Mouse (Mus musculus) midbrain, embryonic 10.5 days (tissue): ENCODE measurements at regions not wholly inside any gene's neighbourhood (a gene's known extent, or its start where the extent isn't known, plus 50 kb on each side); places are given as distances from the start of the nearest gene placed in this dataset.
"Not testable (repeated sequence)": the region's sequence is repeated elsewhere in the genome, so short reads cannot be mapped to it uniquely, and the experiment has no call there.

Source experiments
- DNase-seq: peaks from one replicate; pipeline ENCODE4 v3.0.0-alpha.2; 2017; ENCODE audit warnings: low spot score
- H3K27ac ChIP-seq: fragments of 300-500 bp; sonication (generic); replicated peaks from 2 replicates; pipeline ENCODE4 v1.5.1; 2016; ENCODE audit warnings: mild to moderate bottlenecking
- H3K27me3 ChIP-seq: fragments of 300-500 bp; sonication (generic); 2 replicates; pipeline ENCODE4 v1.6.1; 2016; ENCODE audit warnings: low read depth, mild to moderate bottlenecking; ENCODE audit not compliant: poor library complexity, severe bottlenecking
- H3K36me3 ChIP-seq: fragments of 300-500 bp; sonication (generic); 2 replicates; pipeline ENCODE4 v1.6.1; 2016; ENCODE audit warnings: mild to moderate bottlenecking, moderate library complexity
- H3K4me1 ChIP-seq: fragments of 300-500 bp; sonication (generic); 2 replicates; pipeline ENCODE4 v1.6.1; 2016
- H3K4me3 ChIP-seq: fragments of 300-500 bp; sonication (generic); 2 replicates; pipeline ENCODE4 v1.5.1; 2016; ENCODE audit warnings: mild to moderate bottlenecking, moderate library complexity
- H3K9me3 ChIP-seq: fragments of 300-500 bp; sonication (generic); replicated peaks from 2 replicates; pipeline ENCODE4 v1.6.1; 2016; ENCODE audit warnings: mild to moderate bottlenecking
- WGBS: fragments of 180-500 bp; shearing (Covaris S2); methylation state at CpG from one replicate; pipeline ENCODE4 v1.1.7; 2016; 5-methylcytosine and 5-hydroxymethylcytosine counted together

- 84% methylated on average over 4 of the region's 4 CpGs for WGBS
- no peaks in the 10 kb centered on the region for H3K36me3 ChIP-seq
- no peak overlapping the region for H3K27ac ChIP-seq
- H3K4me1 ChIP-seq, result no peaks in the 10 kb centered on the region
- H3K4me3 ChIP-seq, result no peak overlapping the region
- no peaks in the 10 kb centered on the region for H3K9me3 ChIP-seq
- DNase-seq, result no peak
- H3K27me3 ChIP-seq, result no peaks in the 10 kb centered on the region
Measured at GRCm38 (mm10) chr11:28993270-28993847, 137.2 kb upstream of the Pnpt1 start.

GRCm38 (mm10) chr11:28998314-28999106 lies 132.0 kb upstream of the Pnpt1 start:
- no peaks in the 10 kb centered on the region for H3K36me3 ChIP-seq
- 79% methylated on average over 3 of the region's 3 CpGs for WGBS
- H3K4me1 ChIP-seq, result no peaks in the 10 kb centered on the region
- H3K4me3 ChIP-seq, result no peak overlapping the region
- no peak overlapping the region for H3K27ac ChIP-seq
- H3K27me3 ChIP-seq, result no peaks in the 10 kb centered on the region
- no peaks in the 10 kb centered on the region for H3K9me3 ChIP-seq
- no peak for DNase-seq

GRCm38 (mm10) chr11:28999196-28999595 lies 131.3 kb upstream of the Pnpt1 start:
- no peaks in the 10 kb centered on the region for H3K36me3 ChIP-seq
- no peak overlapping the region for H3K4me3 ChIP-seq
- no peaks in the 10 kb centered on the region for H3K27me3 ChIP-seq
- 76% methylated on average over 1 of the region's 1 CpGs for WGBS
- H3K4me1 ChIP-seq, result no peaks in the 10 kb centered on the region
- DNase-seq, result no peak
- H3K27ac ChIP-seq, result no peak overlapping the region
- H3K9me3 ChIP-seq, result no peaks in the 10 kb centered on the region

GRCm38 (mm10) chr11:28999620-29000019 lies 130.9 kb upstream of the Pnpt1 start:
- WGBS, result 79% methylated on average over 3 of the region's 3 CpGs
- no peak for DNase-seq

GRCm38 (mm10) chr11:29000212-29000611 lies 130.3 kb upstream of the Pnpt1 start:
- no peak overlapping the region for H3K27ac ChIP-seq
- no peak for DNase-seq
- no peaks in the 10 kb centered on the region for H3K36me3 ChIP-seq
- 80% methylated on average over 2 of the region's 2 CpGs for WGBS
- no peak overlapping the region for H3K4me3 ChIP-seq
- no peaks in the 10 kb centered on the region for H3K4me1 ChIP-seq
- no peaks in the 10 kb centered on the region for H3K27me3 ChIP-seq
- no peaks in the 10 kb centered on the region for H3K9me3 ChIP-seq

More at GRCm38 (mm10) chr11:28999620-29000019, 130.9 kb upstream of the Pnpt1 start:
- H3K9me3 ChIP-seq, result no peaks in the 10 kb centered on the region
- H3K36me3 ChIP-seq, result no peaks in the 10 kb centered on the region
- no peak overlapping the region for H3K4me3 ChIP-seq
- no peaks in the 10 kb centered on the region for H3K27me3 ChIP-seq
- H3K27ac ChIP-seq, result no peak overlapping the region
- H3K4me1 ChIP-seq, result no peaks in the 10 kb centered on the region

GRCm38 (mm10) chr11:29017406-29017805 lies 113.1 kb upstream of the Pnpt1 start:
- H3K27ac ChIP-seq, result no peak overlapping the region
- no peak for DNase-seq
- no peaks in the 10 kb centered on the region for H3K4me1 ChIP-seq
- no peaks in the 10 kb centered on the region for H3K36me3 ChIP-seq
- WGBS, result 74% methylated on average over 1 of the region's 1 CpGs
- H3K4me3 ChIP-seq, result no peak overlapping the region
- H3K9me3 ChIP-seq, result no peaks in the 10 kb centered on the region
- H3K27me3 ChIP-seq, result no peaks in the 10 kb centered on the region

- Histone ChIP-seq H3K4me1 (no peaks in the 10 kb centered on the region), H3K36me3 (no peaks in the 10 kb centered on the region), H3K9me3 (no peaks in the 10 kb centered on the region), H3K27me3 (no peaks in the 10 kb centered on the region), H3K4me3 (no peak overlapping the region), H3K27ac (no peak overlapping the region)
- no peak for DNase-seq
Measured at GRCm38 (mm10) chr11:29040817-29041216, 89.7 kb upstream of the Pnpt1 start.

DNA sequence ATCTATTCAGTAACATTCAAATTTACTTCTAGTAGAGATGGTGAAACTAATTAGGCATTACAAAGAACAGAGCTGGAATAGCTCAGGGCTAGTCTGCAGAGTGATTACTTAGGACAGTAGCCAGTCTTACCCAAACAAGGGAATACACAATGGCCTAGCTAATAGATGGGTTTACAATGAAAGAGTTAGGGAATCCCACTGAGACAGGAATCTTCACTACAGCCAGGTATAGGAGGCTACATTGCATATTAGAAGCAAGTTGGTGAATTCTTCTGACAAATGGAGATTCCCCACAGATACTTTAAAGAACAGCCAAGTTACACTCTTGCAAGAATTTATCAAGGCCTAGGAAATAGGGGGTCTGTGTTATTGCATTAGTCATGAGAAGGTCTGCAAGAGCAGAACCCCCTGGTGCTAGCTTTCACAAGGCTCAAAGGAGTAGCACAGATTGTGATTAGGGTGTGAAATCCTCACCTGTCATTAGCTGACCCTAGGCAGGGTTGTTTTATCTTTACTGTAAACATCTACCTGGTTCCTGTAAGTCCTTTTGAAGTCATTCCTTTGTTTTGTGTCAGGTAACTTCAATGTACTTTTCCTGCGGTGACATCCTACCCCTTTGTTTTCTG lies 82.4 kb upstream of the Pnpt1 start:
- not testable (repeated sequence) for H3K27ac ChIP-seq, H3K4me3 ChIP-seq, H3K4me1 ChIP-seq, H3K27me3 ChIP-seq, DNase-seq, H3K9me3 ChIP-seq, H3K36me3 ChIP-seq
- 32% methylated on average over 1 of the region's 1 CpGs for WGBS

DNA sequence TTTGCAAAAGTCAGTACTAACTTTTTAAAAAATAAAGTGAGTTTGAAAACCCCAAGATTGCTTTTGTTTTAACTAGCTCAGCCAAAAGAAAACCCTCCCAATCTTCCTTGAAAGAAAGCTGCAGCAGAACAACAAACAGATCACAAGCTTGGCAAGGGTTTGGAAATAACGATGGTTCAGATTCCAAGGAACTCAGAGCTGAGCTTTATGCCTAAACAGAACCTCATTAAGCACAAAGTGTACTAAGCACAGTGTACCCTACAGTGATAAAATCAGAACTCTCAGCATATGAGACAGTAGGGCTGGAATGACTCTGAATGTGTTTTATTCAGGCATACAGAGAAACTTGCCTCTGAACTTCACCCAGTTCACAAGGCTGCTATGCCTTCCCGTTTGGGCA lies 77.9 kb upstream of the Pnpt1 start:
- 70% methylated on average over 2 of the region's 2 CpGs for WGBS
- Histone ChIP-seq H3K4me3 (no peak overlapping the region), H3K9me3 (no peaks in the 10 kb centered on the region), H3K27ac (no peak overlapping the region), H3K4me1 (no peaks in the 10 kb centered on the region), H3K36me3 (no peaks in the 10 kb centered on the region), H3K27me3 (no peaks in the 10 kb centered on the region)
- no peak for DNase-seq

GRCm38 (mm10) chr11:29069586-29069985 lies 61.0 kb upstream of the Pnpt1 start:
- H3K27me3 ChIP-seq, H3K4me1 ChIP-seq, H3K36me3 ChIP-seq, DNase-seq, H3K9me3 ChIP-seq, H3K27ac ChIP-seq, H3K4me3 ChIP-seq: not testable (repeated sequence)
- WGBS, result 80% methylated on average over 22 of the region's 22 CpGs

GRCm38 (mm10) chr11:29072231-29072630 lies 58.3 kb upstream of the Pnpt1 start:
- H3K36me3 ChIP-seq, result no peaks in the 10 kb centered on the region
- H3K27ac ChIP-seq, result no peak overlapping the region
- WGBS, result 42% methylated on average over 3 of the region's 3 CpGs
- DNase-seq, result peak; percentile 12
- no peaks in the 10 kb centered on the region for H3K27me3 ChIP-seq
- no peaks in the 10 kb centered on the region for H3K4me1 ChIP-seq
- no peak overlapping the region for H3K4me3 ChIP-seq
- H3K9me3 ChIP-seq, result no peaks in the 10 kb centered on the region
